Mouse (Mus musculus) ES-E14 (cell line): ENCODE results near the gene 9130204L05Rik. TPM values are rescaled to one million over a fixed set of nuclear protein-coding genes. Genes with fewer than 3 reads are reported as not detected.

Source experiments
- DNase-seq: peaks from one replicate; pipeline ENCODE4 v3.0.0-alpha.2; 2013; ENCODE audit warnings: low read depth, low spot score
- H3K27ac ChIP-seq: 2 replicates; pipeline ENCODE4 v1.5.1; 2012; ENCODE audit warnings: low read depth, mild to moderate bottlenecking, low read length, moderate library complexity, mixed read lengths; ENCODE audit not compliant: poor library complexity, insufficient read depth, severe bottlenecking
- H3K36me3 ChIP-seq: 2 replicates; pipeline ENCODE4 v1.6.1; 2012; ENCODE audit warnings: mild to moderate bottlenecking, low read length, moderate library complexity, mixed read lengths; ENCODE audit not compliant: control insufficient read depth, poor library complexity, insufficient read depth, severe bottlenecking
- H3K4me1 ChIP-seq, 2 experiments: fragments of 150-350 bp in 1 of 2; sonication (generic) in 1 of 2; 2 replicates each; pipeline ENCODE4 v1.6.1; 2012; ENCODE audit warnings: low read length in 2 of 2, mild to moderate bottlenecking in 1 of 2, mixed read lengths in 1 of 2; ENCODE audit not compliant: control insufficient read depth in 2 of 2, insufficient read depth in 2 of 2, poor library complexity in 1 of 2
- H3K4me3 ChIP-seq, 2 experiments: fragments of 150-350 bp in 1 of 2; sonication (generic) in 1 of 2; 2 replicates each; pipeline ENCODE4 v1.5.1; 2012; ENCODE audit warnings: low read length in 2 of 2, low read depth in 1 of 2, mild to moderate bottlenecking in 1 of 2, mixed read lengths in 1 of 2; ENCODE audit not compliant: insufficient read depth in 1 of 2, poor library complexity in 1 of 2, severe bottlenecking in 1 of 2
- H3K9ac ChIP-seq: 2 replicates; pipeline ENCODE4 v1.6.1; 2012; ENCODE audit warnings: low read depth, mild to moderate bottlenecking, low read length, mixed read lengths; ENCODE audit not compliant: poor library complexity, insufficient read depth, severe bottlenecking
- H3K9me3 ChIP-seq: fragments of 150-350 bp; sonication (generic); 2 replicates; pipeline ENCODE4 v1.6.1; 2012; ENCODE audit warnings: low read depth, mild to moderate bottlenecking, low read length; ENCODE audit not compliant: control insufficient read depth, insufficient read depth
- CHD2 ChIP-seq: IDR thresholded peaks from 2 replicates; pipeline ENCODE4 v1.6.1; 2014; ENCODE audit warnings: mild to moderate bottlenecking, low read depth, low read length, inconsistent platforms
- HCFC1 ChIP-seq: IDR thresholded peaks from 2 replicates; pipeline ENCODE4 v1.6.1; 2012; ENCODE audit warnings: low read length, inconsistent platforms, borderline replicate concordance; ENCODE audit not compliant: insufficient read depth
- MAFK ChIP-seq: IDR thresholded peaks from 2 replicates; pipeline ENCODE4 v1.6.1; 2014; ENCODE audit warnings: mild to moderate bottlenecking, low read depth, low read length, inconsistent platforms; ENCODE audit not compliant: insufficient read depth
- ZC3H11A ChIP-seq: IDR thresholded peaks from 2 replicates; pipeline ENCODE4 v1.6.1; 2012; ENCODE audit warnings: low read depth, mild to moderate bottlenecking, inconsistent platforms, low read length, borderline replicate concordance
- ZNF384 ChIP-seq: IDR thresholded peaks from 2 replicates; pipeline ENCODE4 v1.6.1; 2012; ENCODE audit warnings: low read depth, low read length, inconsistent platforms
- in situ Hi-C, 2 experiments: fragments of 600-800 bp; cut with MboI; formaldehyde crosslinking; loops; one replicate each; pipeline ENCODE4 v1.15.1; 2025; ENCODE audit warnings: low sequenced_read_pairs in 2 of 2, inconsistent platforms in 1 of 2; ENCODE audit not compliant: unreplicated experiment in 2 of 2
- total RNA-seq: library from RNA; depleted of rRNA; stranded (reverse); fragments of 300-350 nt; gene quantifications from 2 replicates; pipeline ENCODE4 v1.2.3, GENCODE M21; 2012; rRNA removed

The 9130204L05Rik gene
- total RNA-seq, result 0.54 and 1.2 TPM in 2 replicates

DNA sequence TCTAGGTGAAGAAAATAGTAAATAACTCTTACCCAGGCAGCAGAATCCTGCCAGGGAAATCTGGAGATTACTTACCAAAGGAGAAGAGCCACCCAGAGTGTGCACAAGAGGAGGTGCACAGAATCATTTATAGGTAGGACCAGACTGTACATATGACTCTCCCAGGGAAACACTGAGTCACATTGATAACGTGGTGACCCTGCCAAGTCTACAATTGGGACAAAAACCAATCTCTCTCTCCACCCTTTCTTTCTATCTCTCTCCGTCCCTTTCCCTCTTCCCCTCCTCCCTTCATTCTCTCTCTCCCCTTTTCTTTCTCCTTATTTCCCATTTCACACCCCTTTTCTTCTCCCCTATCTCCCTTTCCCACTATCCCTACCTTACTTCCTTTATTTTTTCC, at the start of gene 9130204L05Rik:
Gene 9130204L05Rik, minus strand, starts transcription at position 101 of the 400 bp plus-strand sequence.
- H3K9me3 ChIP-seq, result no peaks in the 10 kb centered on the region
- no peaks in the 10 kb centered on the region for H3K4me1 ChIP-seq
- no peaks in the 10 kb centered on the region for H3K36me3 ChIP-seq
- H3K9ac ChIP-seq, result no peak within 1 kb of the TSS
- no peak within 1 kb of the TSS for H3K4me3 ChIP-seq
- in situ Hi-C loops, result no loop called here
- no peak for TF ChIP-seq MAFK
- TF ChIP-seq CHD2, result no peak
- TF ChIP-seq HCFC1, result no peak
- no peak for TF ChIP-seq ZNF384
- no peak for TF ChIP-seq ZC3H11A
- no peak for DNase-seq
- no peak within 1 kb of the TSS for H3K27ac ChIP-seq

DNA sequence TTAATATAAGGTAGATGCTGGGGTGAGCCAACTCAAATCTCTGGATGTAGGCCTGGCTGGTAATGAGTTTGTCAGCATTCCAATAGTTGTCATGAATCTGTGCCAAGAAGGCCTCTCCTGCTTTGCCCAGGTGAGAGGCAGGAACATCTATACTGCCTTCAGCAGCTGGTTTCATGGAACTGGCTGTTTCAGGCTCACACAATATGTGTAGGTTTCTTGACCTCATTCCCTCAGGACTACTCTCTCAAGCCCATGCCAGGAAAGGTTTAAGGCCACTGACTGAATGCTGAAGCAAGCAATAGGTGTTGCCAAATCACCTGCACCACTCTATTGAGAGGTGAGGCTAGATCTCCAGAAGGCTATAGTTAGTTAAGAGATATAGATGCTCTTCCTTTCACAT, 18.1 kb upstream of the 9130204L05Rik start:
- no peaks in the 10 kb centered on the region for H3K36me3 ChIP-seq
- H3K9me3 ChIP-seq, result peaks cover 2% of the 10 kb centered on the region; the same call in 1 of the 2 replicates
- H3K27ac ChIP-seq, result no peak overlapping the region
- DNase-seq, result no peak
- in situ Hi-C loops, result no loop called here
- H3K4me3 ChIP-seq, result no peak overlapping the region
- H3K4me1 ChIP-seq, result no peaks in the 10 kb centered on the region
- no peak overlapping the region for H3K9ac ChIP-seq
- TF ChIP-seq MAFK (no peak), ZC3H11A (no peak), ZNF384 (no peak), HCFC1 (no peak), CHD2 (no peak)

DNA sequence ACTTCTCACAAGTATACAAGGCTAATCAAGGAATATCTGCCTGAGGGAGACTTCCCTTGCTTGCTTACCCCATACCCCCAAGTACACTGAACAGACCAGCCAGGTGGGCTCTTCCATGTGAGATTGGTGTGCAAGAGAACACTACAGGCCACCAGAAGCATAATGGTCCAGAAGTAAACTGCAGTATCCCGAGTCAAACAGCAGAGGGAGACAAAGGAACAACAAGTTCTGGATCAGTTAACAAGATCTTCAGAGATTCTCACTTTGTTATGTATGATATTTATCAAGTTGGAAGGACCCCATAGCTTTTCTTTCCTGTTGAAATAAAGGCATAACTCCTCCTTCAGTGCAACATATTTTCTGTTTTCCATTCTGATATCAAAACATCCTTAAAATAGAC, 31.4 kb downstream of the 9130204L05Rik start:
- TF ChIP-seq ZC3H11A (peak; percentile 13; the same call in 1 of the 2 replicates), ZNF384 (no peak)
- Histone ChIP-seq H3K9ac (no peak overlapping the region), H3K4me1 (no peaks in the 10 kb centered on the region), H3K36me3 (no peaks in the 10 kb centered on the region), H3K27ac (no peak overlapping the region), H3K4me3 (no peak overlapping the region), H3K9me3 (no peaks in the 10 kb centered on the region)
- DNase-seq, result peak; percentile 47
- in situ Hi-C loops, result no loop called here

DNA sequence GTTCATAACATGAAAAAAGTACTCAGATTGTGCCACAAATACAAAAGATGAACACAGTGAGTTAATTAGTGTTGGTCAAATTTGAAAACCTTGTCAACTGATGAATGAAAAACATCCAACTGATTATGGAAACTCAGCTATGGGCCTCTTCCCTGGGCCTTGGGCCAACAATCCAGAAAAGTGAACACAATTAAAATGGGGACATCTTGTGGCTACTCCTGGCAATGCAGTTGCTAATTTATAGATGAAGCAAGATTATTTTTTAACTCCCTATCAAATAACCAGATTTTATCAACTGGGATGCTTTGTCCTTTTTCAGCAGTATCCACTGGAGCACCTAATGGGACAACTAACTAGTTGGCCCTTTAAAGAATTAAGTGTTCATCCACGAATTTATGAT, 37.9 kb downstream of the 9130204L05Rik start:
- H3K27ac ChIP-seq, result no peak overlapping the region
- in situ Hi-C loops, result no loop called here
- no peak for TF ChIP-seq HCFC1
- no peak for TF ChIP-seq CHD2
- TF ChIP-seq ZNF384, result no peak
- no peak for TF ChIP-seq MAFK
- no peak for TF ChIP-seq ZC3H11A
- H3K9ac ChIP-seq, result no peak overlapping the region
- DNase-seq, result no peak
- H3K9me3 ChIP-seq, result no peaks in the 10 kb centered on the region
- H3K4me1 ChIP-seq, result no peaks in the 10 kb centered on the region
- H3K4me3 ChIP-seq, result no peak overlapping the region
- no peaks in the 10 kb centered on the region for H3K36me3 ChIP-seq
